Mouse (Mus musculus): ENCODE measurements around the gene Cdk5r1. TPM values are rescaled to one million over a fixed set of nuclear protein-coding genes. Genes with fewer than 3 reads are reported as not detected.

Cdk5r1 gene
- total and polyA plus RNA-seq, 3 experiments: 2.8 to 23.3 (median 3.5) TPM

DNA sequence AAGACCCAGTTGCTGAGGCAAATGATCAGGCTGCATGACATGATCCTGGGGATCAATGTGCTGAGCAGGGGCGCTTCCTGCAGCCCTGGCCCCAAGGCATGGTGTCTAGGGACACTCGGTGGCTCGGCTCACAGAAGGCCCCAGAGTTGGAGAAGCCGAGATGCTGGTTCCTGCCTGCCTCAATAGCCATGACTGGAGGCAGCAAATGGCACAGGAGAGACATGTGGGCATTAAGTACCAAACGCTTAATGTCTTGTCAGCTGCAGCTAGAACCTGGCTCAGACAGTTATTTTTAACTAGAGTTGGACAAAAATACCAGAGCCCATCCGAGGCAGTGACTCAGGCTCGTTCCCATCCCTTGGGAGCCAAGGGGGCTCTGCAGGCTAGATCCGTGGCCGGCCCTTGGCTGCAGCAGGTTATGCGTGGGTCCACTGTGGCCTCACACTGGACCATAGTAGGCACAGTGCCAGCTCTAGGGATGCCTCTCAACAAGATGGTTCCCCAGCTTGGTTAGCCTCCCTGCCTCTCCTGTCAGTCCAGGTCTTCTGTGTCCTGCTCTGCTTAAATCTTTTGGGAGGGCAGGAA lies 8.9 kb downstream of the Cdk5r1 start:
- DNase-seq (ENCODE audit: extremely low read depth): no peak
- in situ Hi-C loops (cut with MboI; ENCODE audit: low pct_ligation_motif_present, low pct_unique_long_range_greater_than_20kb, low sequenced_read_pairs): no loop called here
- H3K79me2 ChIP-seq (replicated peaks; ENCODE audit: control insufficient read depth, extremely low read depth, insufficient read depth, poor library complexity, severe bottlenecking): no peaks in the 10 kb centered on the region
- no peak overlapping the region for H3K4me2 ChIP-seq (ENCODE audit: insufficient read depth, low read depth, poor library complexity, severe bottlenecking)
- no peaks in the 10 kb centered on the region for H3K9me3 ChIP-seq (replicated peaks; ENCODE audit: low read length)
- H3K27me3 ChIP-seq (replicated peaks): no peaks in the 10 kb centered on the region
- no peak overlapping the region for H3K4me3 ChIP-seq (replicated peaks in 1 of 3; ENCODE audit: low read depth in 2 of 3, low read length in 2 of 3, poor library complexity in 1 of 3)
- TF ChIP-seq HCFC1 (IDR thresholded peaks at IDR 0.05; ENCODE audit: low read depth, low read length) (no peak), MEF2A (IDR thresholded peaks at IDR 0.05; ENCODE audit: borderline replicate concordance, low read depth, low read length) (no peak), IRF4 (IDR thresholded peaks at IDR 0.05; ENCODE audit: low read depth, low read length) (no peak), UBTF (IDR thresholded peaks at IDR 0.05; ENCODE audit: low read depth, low read length) (no peak), SIN3A (IDR thresholded peaks at IDR 0.05; ENCODE audit: low read length) (no peak), RAD21 (IDR thresholded peaks at IDR 0.05; ENCODE audit: low read depth, low read length) (no peak)
- H3K36me3 ChIP-seq (replicated peaks in 1 of 2; ENCODE audit: control insufficient read depth in 1 of 2, insufficient read depth in 1 of 2, low read length in 1 of 2): peaks cover 4 to 20% of the 10 kb centered on the region in 2 experiments
- H3K4me1 ChIP-seq (ENCODE audit: control insufficient read depth in 1 of 2, insufficient read depth in 2 of 2): peaks cover 16 to 59% of the 10 kb centered on the region in 2 experiments
- H3K27ac ChIP-seq (ENCODE audit: insufficient read depth, low read depth): no peak overlapping the region
- H3K9ac ChIP-seq (ENCODE audit: insufficient read depth, low read depth): no peak overlapping the region
- dilution Hi-C loops (cut with MboI; ENCODE audit: extremely low pct_ligation_motif_present, extremely low pct_unique_long_range_greater_than_20kb, low sequenced_read_pairs): no loop called here

DNA sequence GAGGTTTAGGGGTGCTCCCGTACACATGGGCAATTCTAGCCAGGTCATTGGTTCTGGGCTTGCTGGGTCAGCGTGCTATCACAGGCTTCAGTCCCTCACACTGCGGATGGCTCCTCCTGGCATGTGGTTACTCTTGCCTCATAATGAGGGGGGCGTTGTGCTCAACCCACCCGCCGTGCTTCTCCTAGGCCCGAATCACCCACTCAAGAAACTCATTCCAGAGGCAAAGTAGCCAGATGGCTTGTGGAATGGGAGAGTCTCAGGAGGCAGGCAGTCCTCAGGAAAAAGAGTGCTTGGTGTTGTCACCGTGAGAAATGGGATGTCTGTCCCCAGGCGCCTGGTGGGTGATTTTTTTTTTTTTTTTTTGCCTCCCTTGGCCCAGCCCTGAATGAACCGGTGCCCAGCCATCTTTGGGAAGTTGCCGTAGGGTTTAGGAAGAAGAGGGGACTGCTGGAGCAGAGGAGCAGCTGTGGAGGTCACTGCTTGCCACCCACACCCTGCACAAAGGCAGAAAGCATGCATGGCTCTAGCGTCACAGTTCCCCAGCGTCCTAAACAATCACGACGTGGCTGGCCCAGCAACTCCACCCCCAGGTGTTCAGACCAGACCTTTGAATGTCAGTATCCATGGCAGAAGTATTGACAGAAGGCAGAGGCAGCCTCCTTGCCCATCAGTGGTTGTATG lies 11.2 kb downstream of the Cdk5r1 start:
- no peak overlapping the region for H3K4me3 ChIP-seq (replicated peaks in 1 of 3; ENCODE audit: low read depth in 2 of 3, low read length in 2 of 3, poor library complexity in 1 of 3)
- no peak for DNase-seq (ENCODE audit: extremely low read depth)
- no peak for TF ChIP-seq TBP (conservative IDR thresholded peaks at IDR 0.05; ENCODE audit: low read depth, low read length)
- no peak for TF ChIP-seq ZMIZ1 (IDR thresholded peaks at IDR 0.05; ENCODE audit: low read depth, low read length)
- no peak for TF ChIP-seq USF1 (IDR thresholded peaks at IDR 0.05; ENCODE audit: low read depth, low read length)
- TF ChIP-seq CHD1 (IDR thresholded peaks at IDR 0.05; ENCODE audit: low read depth, low read length): no peak
- TF ChIP-seq E2F4 (IDR thresholded peaks at IDR 0.05; ENCODE audit: insufficient replicate concordance, low read depth, low read length): no peak
- no peak for TF ChIP-seq BHLHE40 (IDR thresholded peaks at IDR 0.05; ENCODE audit: low read depth, low read length)
- TF ChIP-seq NRF1 (IDR thresholded peaks at IDR 0.05; ENCODE audit: low read depth, low read length): no peak
- no peak for TF ChIP-seq ZKSCAN1 (IDR thresholded peaks at IDR 0.05; ENCODE audit: borderline replicate concordance, low read depth, low read length)
- no peak for TF ChIP-seq ETS1 (conservative IDR thresholded peaks at IDR 0.05; ENCODE audit: low read depth, low read length)
- no peak for TF ChIP-seq TCF12 (IDR thresholded peaks at IDR 0.05; ENCODE audit: low read depth, low read length)
- TF ChIP-seq JUND (conservative IDR thresholded peaks at IDR 0.05; ENCODE audit: low read depth, low read length): no peak
- no peak for TF ChIP-seq SIN3A (IDR thresholded peaks at IDR 0.05; ENCODE audit: low read length)
- no peak for TF ChIP-seq MAZ (IDR thresholded peaks at IDR 0.05; ENCODE audit: low read depth, low read length)
- TF ChIP-seq RCOR1 (conservative IDR thresholded peaks at IDR 0.05; ENCODE audit: low read depth, low read length): no peak
- no peak for TF ChIP-seq ZC3H11A (IDR thresholded peaks at IDR 0.05; ENCODE audit: low read depth, low read length)
- TF ChIP-seq PAX5 (IDR thresholded peaks at IDR 0.05; ENCODE audit: low read length): no peak
- no peak for TF ChIP-seq HCFC1 (IDR thresholded peaks at IDR 0.05; ENCODE audit: low read depth, low read length)
- no peak for TF ChIP-seq RAD21 (IDR thresholded peaks at IDR 0.05; ENCODE audit: low read depth, low read length)
- no peaks in the 10 kb centered on the region for H3K9me3 ChIP-seq (replicated peaks; ENCODE audit: low read length)
- no peaks in the 10 kb centered on the region for H3K79me2 ChIP-seq (replicated peaks; ENCODE audit: control insufficient read depth, extremely low read depth, insufficient read depth, poor library complexity, severe bottlenecking)
- in situ Hi-C loops (cut with MboI; ENCODE audit: low pct_ligation_motif_present, low pct_unique_long_range_greater_than_20kb, low sequenced_read_pairs): no loop called here
- peaks cover 0 to 2% of the 10 kb centered on the region in 2 experiments for H3K36me3 ChIP-seq (replicated peaks in 1 of 2; ENCODE audit: control insufficient read depth in 1 of 2, insufficient read depth in 1 of 2, low read length in 1 of 2)
- H3K9ac ChIP-seq (ENCODE audit: insufficient read depth, low read depth): no peak overlapping the region
- H3K4me2 ChIP-seq (ENCODE audit: insufficient read depth, low read depth, poor library complexity, severe bottlenecking): no peak overlapping the region
- dilution Hi-C loops (cut with MboI; ENCODE audit: extremely low pct_ligation_motif_present, extremely low pct_unique_long_range_greater_than_20kb, low sequenced_read_pairs): no loop called here
- no peaks in the 10 kb centered on the region for H3K27me3 ChIP-seq (replicated peaks)
- no peak overlapping the region for H3K27ac ChIP-seq (ENCODE audit: insufficient read depth, low read depth)
- H3K4me1 ChIP-seq (ENCODE audit: control insufficient read depth in 1 of 2, insufficient read depth in 2 of 2): peaks cover 16 to 56% of the 10 kb centered on the region in 2 experiments
